Mouse (Mus musculus) adrenal gland, adult 8-10 months (tissue): ENCODE measurements at regions not wholly inside any gene's neighbourhood (a gene's known extent, or its start where the extent isn't known, plus 50 kb on each side); places are given as distances from the start of the nearest gene placed in this dataset.

Experiments used
- DNase-seq: peaks from one replicate; pipeline ENCODE4 v3.0.0; 2022

- DNase-seq = no peak
Observed at GRCm38 (mm10) chr1:185519811-185520210, 65.2 kb downstream of the Slc30a10 start.

GRCm38 (mm10) chr1:185524020-185524419 lies 69.4 kb downstream of the Slc30a10 start:
- DNase-seq = no peak

- no peak for DNase-seq
Observed at GRCm38 (mm10) chr1:185533471-185533870, 78.8 kb downstream of the Slc30a10 start.

GRCm38 (mm10) chr1:185534129-185534528 lies 79.5 kb downstream of the Slc30a10 start:
- DNase-seq = no peak

GRCm38 (mm10) chr1:185535321-185535720 lies 80.7 kb downstream of the Slc30a10 start:
- no peak for DNase-seq

GRCm38 (mm10) chr1:185537236-185537635 lies 82.6 kb downstream of the Slc30a10 start:
- DNase-seq = no peak

- no peak for DNase-seq
Observed at GRCm38 (mm10) chr1:185539458-185539857, 84.8 kb downstream of the Slc30a10 start.

- no peak for DNase-seq
Observed at GRCm38 (mm10) chr1:185546346-185546745, 91.7 kb downstream of the Slc30a10 start.

GRCm38 (mm10) chr1:185572761-185573530 lies 118.3 kb downstream of the Slc30a10 start:
- no peak for DNase-seq

- DNase-seq = no peak
Observed at GRCm38 (mm10) chr1:185574978-185575377, 120.3 kb downstream of the Slc30a10 start.

GRCm38 (mm10) chr1:185579824-185580223 lies 125.2 kb downstream of the Slc30a10 start:
- no peak for DNase-seq

GRCm38 (mm10) chr1:185585191-185585870 lies 130.7 kb downstream of the Slc30a10 start:
- no peak for DNase-seq

- DNase-seq = peak; percentile 25
Observed at GRCm38 (mm10) chr1:185587671-185588347, 133.2 kb downstream of the Slc30a10 start.

- no peak for DNase-seq
Observed at GRCm38 (mm10) chr1:185588348-185588719, 133.7 kb downstream of the Slc30a10 start.

GRCm38 (mm10) chr1:185596815-185597214 lies 142.2 kb downstream of the Slc30a10 start:
- DNase-seq = no peak

- DNase-seq = no peak
Observed at GRCm38 (mm10) chr1:185598514-185598913, 143.9 kb downstream of the Slc30a10 start.

- no peak for DNase-seq
Observed at GRCm38 (mm10) chr1:185601166-185601565, 146.5 kb downstream of the Slc30a10 start.

GRCm38 (mm10) chr1:185605996-185606395 lies 151.3 kb downstream of the Slc30a10 start:
- DNase-seq = no peak

- no peak for DNase-seq
Observed at GRCm38 (mm10) chr1:185607611-185608010, 153.0 kb downstream of the Slc30a10 start.

GRCm38 (mm10) chr1:185608440-185608839 lies 153.8 kb downstream of the Slc30a10 start:
- DNase-seq = no peak

GRCm38 (mm10) chr1:185610586-185610985 lies 155.9 kb downstream of the Slc30a10 start:
- DNase-seq = peak; percentile 31

GRCm38 (mm10) chr1:185615819-185616429 lies 161.3 kb downstream of the Slc30a10 start:
- DNase-seq = no peak

GRCm38 (mm10) chr1:185617691-185618090 lies 163.0 kb downstream of the Slc30a10 start:
- no peak for DNase-seq
